18 mouse cellular contexts compared by ENCODE assay signal in the genomic region with DNA sequence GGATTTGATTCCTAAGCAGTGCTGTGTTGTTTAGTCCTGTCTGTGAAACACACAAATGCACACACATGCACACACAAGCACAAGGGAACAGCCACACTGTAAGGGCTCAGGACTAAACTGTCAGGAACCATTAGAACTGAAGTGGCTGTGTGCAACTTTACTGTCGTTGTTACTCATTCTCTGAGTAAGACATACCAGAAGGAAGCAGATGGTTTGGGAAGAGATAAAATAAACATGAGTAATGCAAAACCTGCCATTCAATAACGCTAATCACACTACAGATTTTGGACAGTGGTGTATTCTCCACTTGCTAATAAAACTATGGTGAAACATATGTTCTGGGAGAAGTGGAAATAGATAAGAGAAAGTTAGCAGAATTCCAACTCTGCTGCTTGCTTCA.
DNase-seq lines count a peak whose midpoint lies in the region; ATAC-seq and TF ChIP-seq lines count a peak whose summit lies in the region.
"Had no signal": no experiment of that assay in that cellular context is flagged by ENCODE, and none has a peak within 500 bp of the region (broad histone marks: within the 10 kb centered on the region; RNA-seq: fewer than 3 reads in every experiment).

No protein-coding gene starts in this region.

- H3K36me3 ChIP-seq in embryonic facial prominence, embryonic 14.5 days (ENCODE audit: control insufficient read depth, insufficient read depth, low read length): no peaks in the 10 kb centered on the region
- H3K36me3 ChIP-seq in embryonic facial prominence, embryonic 10.5 days (replicated peaks): no peaks in the 10 kb centered on the region
- no peaks in the 10 kb centered on the region for H3K36me3 ChIP-seq in forebrain, postnatal 0 days (ENCODE audit: insufficient read depth)
- H3K36me3 ChIP-seq in forebrain, embryonic 13.5 days (ENCODE audit: poor library complexity, severe bottlenecking): no peaks in the 10 kb centered on the region
- H3K36me3 ChIP-seq: G1E; heart, embryonic 13.5 days; hindbrain, embryonic 15.5 days had no signal

- ATAC-seq in embryonic facial prominence, embryonic 14.5 days (ENCODE audit: low read depth): no peak
- no peak for ATAC-seq in forebrain, postnatal 0 days
- ATAC-seq in forebrain, embryonic 13.5 days: no peak
- ATAC-seq: CD4-positive, CD25-positive, alpha-beta regulatory T cell, adult 4 months; intestine, embryonic 16.5 days had no signal

- no peak overlapping the region for H3K4me3 ChIP-seq in embryonic facial prominence, embryonic 14.5 days (ENCODE audit: low read depth, low read length)
- no peak overlapping the region for H3K4me3 ChIP-seq in embryonic facial prominence, embryonic 10.5 days
- no peak overlapping the region for H3K4me3 ChIP-seq in forebrain, postnatal 0 days (ENCODE audit: low read depth, low read length)
- H3K4me3 ChIP-seq in forebrain, embryonic 13.5 days: no peak overlapping the region
- H3K4me3 ChIP-seq: heart, embryonic 13.5 days; hindbrain, embryonic 15.5 days had no signal

- 57% methylated on average over 2 of the region's 2 CpGs for WGBS in embryonic facial prominence, embryonic 14.5 days
- 75% methylated on average over 2 of the region's 2 CpGs for WGBS in embryonic facial prominence, embryonic 10.5 days
- 48% methylated on average over 2 of the region's 2 CpGs for WGBS in forebrain, postnatal 0 days
- 73% methylated on average over 2 of the region's 2 CpGs for WGBS in forebrain, embryonic 13.5 days

- no peaks in the 10 kb centered on the region for H3K27me3 ChIP-seq in embryonic facial prominence, embryonic 14.5 days (replicated peaks; ENCODE audit: control insufficient read depth, insufficient read depth, low read length)
- no peaks in the 10 kb centered on the region for H3K27me3 ChIP-seq in embryonic facial prominence, embryonic 10.5 days (replicated peaks; ENCODE audit: low read depth, poor library complexity, severe bottlenecking)
- H3K27me3 ChIP-seq in forebrain, postnatal 0 days (ENCODE audit: insufficient read depth, low read length): no peaks in the 10 kb centered on the region
- H3K27me3 ChIP-seq in forebrain, embryonic 13.5 days: no peaks in the 10 kb centered on the region
- H3K27me3 ChIP-seq: heart, embryonic 13.5 days; hindbrain, embryonic 15.5 days had no signal

- H3K4me1 ChIP-seq in embryonic facial prominence, embryonic 14.5 days (ENCODE audit: control insufficient read depth, insufficient read depth, low read length): no peaks in the 10 kb centered on the region
- H3K4me1 ChIP-seq in embryonic facial prominence, embryonic 10.5 days: no peaks in the 10 kb centered on the region
- no peaks in the 10 kb centered on the region for H3K4me1 ChIP-seq in forebrain, postnatal 0 days (ENCODE audit: insufficient read depth)
- H3K4me1 ChIP-seq in forebrain, embryonic 13.5 days: no peaks in the 10 kb centered on the region
- H3K4me1 ChIP-seq: heart, embryonic 13.5 days; hindbrain, embryonic 15.5 days had no signal

- no peak overlapping the region for H3K9ac ChIP-seq in embryonic facial prominence, embryonic 14.5 days (ENCODE audit: low read depth, low read length)
- no peak overlapping the region for H3K9ac ChIP-seq in forebrain, postnatal 0 days
- H3K9ac ChIP-seq in forebrain, embryonic 13.5 days: no peak overlapping the region
- H3K9ac ChIP-seq: heart, embryonic 13.5 days; hindbrain, embryonic 15.5 days had no signal

- H3K27ac ChIP-seq in embryonic facial prominence, embryonic 14.5 days (replicated peaks; ENCODE audit: low read depth, low read length): no peak overlapping the region
- H3K27ac ChIP-seq in embryonic facial prominence, embryonic 10.5 days (replicated peaks): no peak overlapping the region
- H3K27ac ChIP-seq in forebrain, postnatal 0 days (ENCODE audit: low read depth, low read length): no peak overlapping the region
- H3K27ac ChIP-seq in forebrain, embryonic 13.5 days: no peak overlapping the region
- H3K27ac ChIP-seq: heart, embryonic 13.5 days; hindbrain, embryonic 15.5 days had no signal

- no peaks in the 10 kb centered on the region for H3K9me3 ChIP-seq in embryonic facial prominence, embryonic 14.5 days (ENCODE audit: control insufficient read depth, low read length)
- no peaks in the 10 kb centered on the region for H3K9me3 ChIP-seq in embryonic facial prominence, embryonic 10.5 days
- no peaks in the 10 kb centered on the region for H3K9me3 ChIP-seq in forebrain, postnatal 0 days (ENCODE audit: low read length)
- H3K9me3 ChIP-seq in forebrain, embryonic 13.5 days (replicated peaks): no peaks in the 10 kb centered on the region
- H3K9me3 ChIP-seq: G1E; heart, embryonic 13.5 days; hindbrain, embryonic 15.5 days had no signal

- peak; percentile 8 for DNase-seq in embryonic facial prominence, embryonic 14.5 days (ENCODE audit: low spot score)
- DNase-seq in embryonic facial prominence, embryonic 10.5 days (ENCODE audit: low spot score): no peak
- peak; percentile 7 for DNase-seq in forebrain, postnatal 0 days
- DNase-seq in MN1 (ENCODE audit: low spot score): peak; percentile 12
- peak; percentile 24 for DNase-seq in layer of hippocampus, adult 9-11 months
- DNase-seq in heart, adult 9 months (ENCODE audit: low spot score in 2 of 2): no peak
- DNase-seq: adrenal gland, postnatal 14 days; B cell, adult 2 months; cerebellum, adult 2 months; cerebellum, postnatal 10 days; gastrocnemius, postnatal 10 days; heart, postnatal 36 days had no signal

- TF ChIP-seq CTCF in forebrain, postnatal 0 days (IDR thresholded peaks at IDR 0.05; ENCODE audit: low read depth): no peak

- no peak overlapping the region for H3K4me2 ChIP-seq in embryonic facial prominence, embryonic 14.5 days (ENCODE audit: low read depth, low read length)
- no peak overlapping the region for H3K4me2 ChIP-seq in forebrain, postnatal 0 days (ENCODE audit: low read depth)
- no peak overlapping the region for H3K4me2 ChIP-seq in forebrain, embryonic 13.5 days
- H3K4me2 ChIP-seq: heart, embryonic 13.5 days; hindbrain, embryonic 15.5 days had no signal

Comparison
In these comparisons a context has a peak if more than half of its experiments do, and no peak if none do; other contexts are left out.
1. DNase-seq: peak in embryonic facial prominence, embryonic 14.5 days (single experiment), forebrain, postnatal 0 days (single experiment), MN1 (single experiment) and layer of hippocampus, adult 9-11 months (single experiment); none in embryonic facial prominence, embryonic 10.5 days (single experiment) and heart, adult 9 months (0 of 2).